Mouse (Mus musculus) cerebellum, postnatal 25 days (tissue): ENCODE data around the gene Cpt1c.

Source experiments
- DNase-seq, 2 experiments: peaks; one replicate each; pipeline ENCODE4 v3.0.0; 2021; ENCODE audit warnings: mixed read lengths in 2 of 2

Cpt1c gene

DNA sequence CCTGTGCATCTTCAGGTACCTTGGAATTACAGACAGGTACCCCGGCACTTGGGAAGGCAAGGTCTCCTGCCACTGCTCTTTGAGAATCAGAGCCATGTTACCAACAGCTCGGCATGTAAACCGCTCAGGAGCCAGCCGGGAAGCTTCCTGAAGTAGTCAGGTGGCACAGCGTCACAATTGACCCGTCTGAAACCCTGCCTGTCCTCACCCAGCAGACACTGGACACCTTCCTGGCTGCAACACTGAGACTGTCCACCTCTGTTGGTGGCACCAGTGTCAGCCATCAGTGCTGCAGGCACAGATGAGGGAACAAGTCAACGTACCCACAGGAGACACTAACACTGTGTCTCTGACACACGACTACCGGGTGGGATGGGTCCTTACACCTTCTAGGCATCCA, 59.3 kb downstream of the Cpt1c start:
- DNase-seq = peak in 1 of 2 experiments; percentile 5

DNA sequence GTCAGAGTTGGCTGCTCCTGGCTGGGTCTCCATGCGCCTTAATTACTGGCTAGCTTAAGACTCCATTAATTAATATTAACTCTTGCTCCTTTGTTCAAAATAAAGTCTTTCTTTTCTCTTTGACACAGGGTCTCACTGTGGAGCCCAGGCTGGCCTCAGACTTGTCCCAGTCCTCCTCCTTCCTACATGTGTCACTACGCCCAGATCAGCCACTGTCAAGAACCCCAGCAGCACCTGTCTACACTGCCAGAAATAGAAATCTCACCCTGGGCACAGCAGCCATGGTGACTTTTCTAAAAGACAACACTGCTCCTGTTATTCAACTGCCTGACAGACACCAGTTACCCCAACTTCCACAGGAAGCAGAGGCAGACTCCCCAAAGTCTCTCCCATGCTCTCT, 60.3 kb downstream of the Cpt1c start:
- no peak for DNase-seq
